Mouse (Mus musculus): ENCODE measurements around the gene Nr1h4.

GRCm38 (mm10) chr10:89434509-89435210, 98.7 kb downstream of the Nr1h4 start:
- no peak for TF ChIP-seq CTCF (IDR thresholded peaks at IDR 0.05; ENCODE audit: extremely low read depth, insufficient read depth, low read length)
- TF ChIP-seq POLR2A (IDR thresholded peaks at IDR 0.05; ENCODE audit: extremely low read depth, insufficient read depth, low read length), result no peak

Data from cortical plate, adult 2 months (tissue).